Mouse (Mus musculus): ENCODE measurements around the gene Nasp.

GRCm38 (mm10) chr4:116595793-116596192 lies 31.9 kb downstream of the Nasp start:
- TF ChIP-seq CTCF (IDR thresholded peaks at IDR 0.05; ENCODE audit: low read depth, low read length) (no peak), GATA1 (IDR thresholded peaks at IDR 0.05; ENCODE audit: borderline replicate concordance, low read length) (no peak), TAL1 (conservative IDR thresholded peaks at IDR 0.05; ENCODE audit: low read depth, low read length) (no peak), GATA2 (IDR thresholded peaks at IDR 0.05; ENCODE audit: borderline replicate concordance, low read depth, low read length) (no peak), POLR2AphosphoS5 (IDR thresholded peaks at IDR 0.05; ENCODE audit: insufficient replicate concordance, low read depth, low read length) (no peak)
